Mouse (Mus musculus) thymus, postnatal 0 days (tissue): ENCODE measurements around the gene Cnppd1. TPM values are rescaled to one million over a fixed set of nuclear protein-coding genes. Genes with fewer than 3 reads are reported as not detected.
A peak's percentile ranks its signal among the peaks of the same experiment; 100 is the strongest.

Experiments used
- DNase-seq: peaks from one replicate; pipeline ENCODE4 v3.0.0-alpha.2; 2015; ENCODE audit warnings: low spot score
- polyA plus RNA-seq: library from polyadenylated mRNA; unstranded; fragments of >200 nt; fragmentation: Nextera tagmentation; extraction: Ambion mirVana; gene quantifications from 2 replicates; pipeline ENCODE4 v1.2.1, GENCODE M21; 2015

Gene Cnppd1
- polyA plus RNA-seq, 1 experiment from 2014 or later: 79.4 TPM

- no peak for DNase-seq
Measured at GRCm38 (mm10) chr1:75148727-75149126, 6.2 kb upstream of the Cnppd1 start.

DNA sequence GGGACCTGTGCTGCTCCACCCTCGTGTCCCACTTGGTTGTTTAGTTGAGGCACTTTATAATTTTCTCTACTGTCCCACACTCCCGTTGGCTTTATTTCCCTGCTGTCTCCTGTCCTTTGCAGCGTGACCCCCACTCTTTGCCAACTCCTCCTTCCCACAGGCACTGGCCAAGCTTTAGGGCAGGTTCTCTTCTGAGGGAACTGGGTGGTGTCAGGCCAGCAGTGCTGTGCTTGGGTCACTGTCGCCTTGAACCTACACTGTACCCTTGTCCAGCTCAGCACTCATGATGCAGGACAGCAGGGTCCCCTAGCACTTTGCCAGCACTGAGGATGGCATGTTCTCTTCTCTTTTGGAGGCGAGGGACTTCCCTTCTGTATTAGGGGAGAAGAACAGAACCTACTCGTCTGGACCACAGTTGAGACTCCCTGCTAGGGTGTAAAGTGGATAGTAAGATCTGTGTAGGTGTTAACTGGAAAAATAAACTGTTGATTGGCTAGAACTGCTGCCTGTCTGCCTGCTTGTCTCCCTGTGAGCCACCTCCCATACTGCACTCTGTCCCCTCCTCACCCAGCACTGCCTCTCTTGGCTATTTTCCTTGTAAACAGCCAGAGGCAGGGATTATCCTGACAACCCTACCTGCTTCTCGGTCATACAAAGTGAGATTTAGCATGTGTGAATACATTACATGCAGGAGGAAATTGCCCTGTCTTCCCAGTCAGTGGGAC lies 5.1 kb upstream of the Cnppd1 start:
- DNase-seq: no peak

DNA sequence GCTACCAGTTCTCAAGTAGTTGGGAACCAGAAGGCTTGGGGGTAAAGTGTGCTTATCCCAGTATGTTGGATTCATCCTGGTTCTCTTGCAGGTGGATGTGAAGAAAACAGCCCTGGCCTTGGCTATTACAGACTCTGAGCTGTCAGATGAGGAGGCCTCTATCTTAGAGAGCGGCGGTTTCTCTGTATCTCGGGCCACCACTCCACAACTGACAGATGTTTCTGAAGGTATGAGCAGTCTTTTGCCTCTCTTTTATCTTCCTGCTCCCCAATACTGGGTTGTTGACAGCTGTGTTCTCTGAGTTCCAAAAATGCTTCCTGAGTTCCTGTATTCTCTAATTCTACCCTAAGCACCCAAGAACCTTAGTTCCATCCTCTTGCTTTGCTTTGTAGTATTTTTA lies 3.1 kb upstream of the Cnppd1 start:
- no peak for DNase-seq

- peak; percentile 68 for DNase-seq
Measured at GRCm38 (mm10) chr1:75141486-75142190, 873 bp downstream of the Cnppd1 start.

DNA sequence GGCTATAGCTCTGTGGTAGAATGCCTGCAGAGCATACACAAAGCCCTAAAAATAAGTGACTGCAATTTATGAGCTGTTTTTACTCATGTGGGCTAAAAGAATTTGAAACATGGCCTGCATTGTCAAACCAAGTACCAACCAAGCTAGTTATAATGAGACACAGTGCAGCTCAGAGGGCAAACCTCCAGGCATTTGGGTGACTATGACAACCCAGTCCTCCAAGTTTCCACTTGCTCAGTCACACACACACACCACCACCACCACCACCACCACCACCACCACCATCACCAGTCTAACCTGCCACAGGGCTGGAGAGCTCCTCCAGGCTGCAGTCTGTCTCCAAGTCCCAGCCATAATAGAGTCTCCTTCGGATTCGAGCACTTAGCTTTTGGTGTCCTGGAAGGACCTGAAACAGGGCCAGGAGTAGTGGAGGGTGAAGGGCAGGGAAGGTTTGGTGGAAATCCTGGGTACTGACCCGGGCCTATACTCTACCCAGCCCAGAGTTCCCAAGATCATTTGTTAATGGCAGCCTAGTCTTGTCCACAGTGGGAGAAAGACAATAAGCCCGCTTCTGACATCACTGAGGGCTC lies 1.8 kb downstream of the Cnppd1 start:
- no peak for DNase-seq

DNA sequence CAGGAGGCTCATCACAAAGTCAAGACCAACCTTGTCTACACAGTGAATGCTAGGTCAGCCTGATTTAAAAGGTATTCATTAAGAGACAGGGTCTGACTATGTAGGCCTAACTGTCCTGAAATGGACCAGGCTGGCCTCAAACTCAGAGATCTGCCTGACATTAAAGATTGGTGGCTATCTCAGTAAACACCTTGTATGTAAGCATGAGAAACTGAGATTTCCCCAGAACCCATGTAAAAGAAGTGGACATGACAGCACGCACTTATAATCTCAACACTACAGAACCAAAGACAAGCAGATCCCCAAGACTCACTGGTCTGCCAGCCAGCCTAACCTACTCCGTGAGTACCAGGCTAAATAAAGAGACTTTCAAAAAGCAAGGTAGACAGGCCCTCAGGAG lies 4.1 kb downstream of the Cnppd1 start:
- no peak for DNase-seq

DNA sequence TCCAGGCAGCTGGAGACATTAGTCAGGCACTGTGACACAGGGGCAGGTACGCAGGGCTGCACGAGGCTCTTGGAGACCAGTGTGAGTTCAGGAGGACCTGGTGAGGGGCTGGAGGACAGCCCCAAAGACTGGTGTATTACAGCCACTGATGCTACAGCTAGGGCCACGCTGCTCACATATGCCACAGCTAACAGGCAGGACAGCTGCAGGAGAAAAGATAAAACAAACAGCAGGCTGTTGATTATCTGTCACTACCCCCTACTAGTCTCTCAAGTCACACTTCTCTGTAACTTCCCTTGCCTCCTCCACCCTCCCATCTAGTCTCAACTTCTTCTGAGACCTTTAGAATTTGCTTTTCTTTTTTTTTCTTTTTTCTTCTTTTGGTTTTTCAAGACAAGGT lies 5.8 kb downstream of the Cnppd1 start:
- no peak for DNase-seq

GRCm38 (mm10) chr1:75136293-75136692 lies 6.2 kb downstream of the Cnppd1 start:
- no peak for DNase-seq

GRCm38 (mm10) chr1:75133421-75134207 lies 8.9 kb downstream of the Cnppd1 start, which contains the start of gene Slc23a3:
Gene Slc23a3, minus strand, starts transcription at chr1:75133890.
- no peak for DNase-seq

- DNase-seq: no peak
Measured at GRCm38 (mm10) chr1:75128641-75129040, 13.9 kb downstream of the Cnppd1 start.

GRCm38 (mm10) chr1:75125418-75125817 lies 17.1 kb downstream of the Cnppd1 start:
- DNase-seq: no peak

DNA sequence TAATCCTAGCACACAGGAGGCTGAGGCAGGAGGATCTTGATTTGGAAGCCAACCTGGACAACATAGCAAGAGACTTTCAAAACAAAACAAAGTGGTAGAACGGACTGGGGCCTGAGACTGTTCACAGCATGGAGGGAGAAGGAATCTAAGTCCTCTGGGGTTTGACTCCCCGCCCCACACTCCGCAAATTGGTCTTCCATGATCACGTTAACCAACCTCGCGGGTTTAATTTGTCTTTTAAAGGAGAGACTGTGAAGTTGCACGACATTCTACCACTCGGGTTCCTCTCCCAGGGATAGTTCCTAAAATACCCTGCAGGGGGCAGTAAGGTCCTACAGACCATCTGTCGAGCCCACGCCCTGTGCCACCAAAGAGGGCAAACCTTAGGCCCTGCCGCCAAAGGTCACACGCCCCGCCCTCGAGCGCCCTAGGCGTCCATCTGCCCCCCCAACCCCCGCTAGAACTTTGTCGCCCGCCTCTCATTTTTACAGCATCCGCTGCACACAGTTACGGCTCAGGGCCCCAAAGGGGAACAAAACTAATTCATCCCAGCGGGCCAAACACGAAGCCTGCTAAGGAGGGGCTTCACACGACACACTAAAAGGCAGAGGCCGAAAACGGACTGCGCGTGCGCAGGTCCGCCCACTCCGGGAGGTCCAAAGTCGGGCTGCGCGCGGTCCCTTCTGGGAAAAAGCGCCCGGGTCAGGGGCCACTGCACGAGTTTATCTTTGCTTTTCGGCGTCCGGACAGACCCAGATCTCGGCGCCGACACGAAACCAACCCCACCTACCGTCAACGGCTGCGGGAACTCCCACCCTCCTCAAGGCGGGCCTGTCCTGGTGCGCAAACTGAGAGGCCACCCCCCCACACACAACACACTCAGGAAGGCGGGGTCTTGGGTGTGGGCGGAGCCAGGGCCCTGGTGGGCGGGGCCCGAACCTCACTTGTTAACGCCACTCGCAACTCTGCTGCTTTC lies 17.9 kb downstream of the Cnppd1 start, which contains the start of gene Nhej1:
Gene Nhej1 (minus strand): TSS at position 855 of the 976 bp plus-strand sequence.
- DNase-seq: peak; percentile 98

- peak; percentile 52 for DNase-seq
Measured at GRCm38 (mm10) chr1:75122211-75122610, 20.3 kb downstream of the Cnppd1 start.

Other genes starting within 250 kb of the Cnppd1 start
- gene Cryba2, start 249.6 kb downstream of the Cnppd1 start, polyA plus RNA-seq: 0.37 and 1.1 TPM in 2 replicates
- 0.04 and 0.08 TPM in 2 replicates for gene Cfap65, start 207.1 kb downstream of the Cnppd1 start, polyA plus RNA-seq
- gene Ihh, start 191.0 kb downstream of the Cnppd1 start, polyA plus RNA-seq: 0.21 and 0.22 TPM in 2 replicates
- 14.6 and 15.7 TPM in 2 replicates for gene Nhej1, start 17.5 kb downstream of the Cnppd1 start, polyA plus RNA-seq
- gene Slc23a3, start 8.8 kb downstream of the Cnppd1 start, polyA plus RNA-seq: 0.20 and 0.41 TPM in 2 replicates
- gene Retreg2, start 67 bp upstream of the Cnppd1 start, polyA plus RNA-seq: 41.8 and 43.7 TPM in 2 replicates
- 47.8 and 48.6 TPM in 2 replicates for gene Zfand2b, start 25.9 kb upstream of the Cnppd1 start, polyA plus RNA-seq
- 9.4 and 11.4 TPM in 2 replicates for gene Abcb6, start 37.7 kb upstream of the Cnppd1 start, polyA plus RNA-seq
- gene Ankzf1, start 49.4 kb upstream of the Cnppd1 start, polyA plus RNA-seq: 16.0 and 17.7 TPM in 2 replicates
- gene Atg9a, start 49.5 kb upstream of the Cnppd1 start, polyA plus RNA-seq: 12.7 and 14.3 TPM in 2 replicates
- gene Glb1l, start 68.1 kb upstream of the Cnppd1 start, polyA plus RNA-seq: 10.9 and 11.3 TPM in 2 replicates
- gene Stk16, start 68.1 kb upstream of the Cnppd1 start, polyA plus RNA-seq: 114 and 120 TPM in 2 replicates
- gene Tuba4a, start 77.2 kb upstream of the Cnppd1 start, polyA plus RNA-seq: 170 and 193 TPM in 2 replicates
- 0.78 and 0.96 TPM in 2 replicates for gene A630095N17Rik, start 89.4 kb upstream of the Cnppd1 start, polyA plus RNA-seq
- 14.2 and 14.7 TPM in 2 replicates for gene Dnajb2, start 93.7 kb upstream of the Cnppd1 start, polyA plus RNA-seq
- 0.98 and 1.1 TPM in 2 replicates for gene Ptprn, start 121.8 kb upstream of the Cnppd1 start, polyA plus RNA-seq
- 1.5 and 1.7 TPM in 2 replicates for gene Resp18, start 135.7 kb upstream of the Cnppd1 start, polyA plus RNA-seq
- gene Dnpep, start 175.3 kb upstream of the Cnppd1 start, polyA plus RNA-seq: 84.3 and 87.0 TPM in 2 replicates
- 6.0 and 7.4 TPM in 2 replicates for gene Des, start 217.6 kb upstream of the Cnppd1 start, polyA plus RNA-seq
- gene Speg, start 232.6 kb upstream of the Cnppd1 start, polyA plus RNA-seq: 1.6 and 1.8 TPM in 2 replicates